Mouse (Mus musculus) hindbrain, embryonic 11.5 days (tissue): Measurements from ENCODE around the gene Gm49342. TPM values are rescaled to one million over a fixed set of nuclear protein-coding genes. Genes with fewer than 3 reads are reported as not detected.
"Not testable (repeated sequence)": the region's sequence is repeated elsewhere in the genome, so short reads cannot be mapped to it uniquely, and the experiment has no call there.

Source experiments
- ATAC-seq: fragments of 200-750 bp; cut with Nextera tagmentation; 2 replicates; pipeline ENCODE4 v1.8.0; 2017; ENCODE audit warnings: mild to moderate bottlenecking, moderate TSS enrichment, moderate library complexity; ENCODE audit not compliant: low FRiP score
- DNase-seq: peaks from one replicate; pipeline ENCODE4 v3.0.0-alpha.2; 2015; ENCODE audit warnings: low spot score
- H3K27ac ChIP-seq: fragments of 300-500 bp; sonication (generic); 2 replicates; pipeline ENCODE4 v1.5.1; 2014; ENCODE audit warnings: mild to moderate bottlenecking, low read depth, low read length
- H3K27me3 ChIP-seq: fragments of 300-500 bp; sonication (generic); 2 replicates; pipeline ENCODE4 v1.6.1; 2014; ENCODE audit warnings: mild to moderate bottlenecking, low read length, moderate library complexity, mixed read lengths; ENCODE audit not compliant: control insufficient read depth, insufficient read depth
- H3K36me3 ChIP-seq: fragments of 300-500 bp; sonication (generic); 2 replicates; pipeline ENCODE4 v1.6.1; 2014; ENCODE audit warnings: mild to moderate bottlenecking, low read length, moderate library complexity, mixed read lengths; ENCODE audit not compliant: control insufficient read depth, insufficient read depth
- H3K4me1 ChIP-seq: fragments of 300-500 bp; sonication (generic); replicated peaks from 2 replicates; pipeline ENCODE4 v1.6.1; 2014; ENCODE audit warnings: low read length, mixed read lengths; ENCODE audit not compliant: control insufficient read depth, insufficient read depth
- H3K4me2 ChIP-seq: fragments of 300-500 bp; sonication (generic); replicated peaks from 2 replicates; pipeline ENCODE4 v1.6.1; 2014; ENCODE audit warnings: mild to moderate bottlenecking, low read depth, low read length
- H3K4me3 ChIP-seq: fragments of 300-500 bp; sonication (generic); 2 replicates; pipeline ENCODE4 v1.5.1; 2014; ENCODE audit warnings: low read depth, low read length
- H3K9ac ChIP-seq: fragments of 300-500 bp; sonication (generic); 2 replicates; pipeline ENCODE4 v1.6.1; 2014; ENCODE audit warnings: low read depth, low read length
- H3K9me3 ChIP-seq: fragments of 300-500 bp; sonication (generic); 2 replicates; pipeline ENCODE4 v1.6.1; 2016; ENCODE audit warnings: low read length; ENCODE audit not compliant: control insufficient read depth
- WGBS: fragments of 180-500 bp; shearing (Covaris S2); extraction: QIAGEN DNeasy Blood & Tissue Kit; methylation state at CpG from one replicate; pipeline ENCODE4 v1.1.7; 2014; 5-methylcytosine and 5-hydroxymethylcytosine counted together
- polyA plus RNA-seq: library from polyadenylated mRNA; unstranded; fragments of >200 nt; fragmentation: Nextera tagmentation; extraction: Ambion mirVana; gene quantifications from 2 replicates; pipeline ENCODE4 v1.2.1, GENCODE M21; 2014

Gm49342 gene
- polyA plus RNA-seq, 1 experiment from 2014 or later, result not detected

DNA sequence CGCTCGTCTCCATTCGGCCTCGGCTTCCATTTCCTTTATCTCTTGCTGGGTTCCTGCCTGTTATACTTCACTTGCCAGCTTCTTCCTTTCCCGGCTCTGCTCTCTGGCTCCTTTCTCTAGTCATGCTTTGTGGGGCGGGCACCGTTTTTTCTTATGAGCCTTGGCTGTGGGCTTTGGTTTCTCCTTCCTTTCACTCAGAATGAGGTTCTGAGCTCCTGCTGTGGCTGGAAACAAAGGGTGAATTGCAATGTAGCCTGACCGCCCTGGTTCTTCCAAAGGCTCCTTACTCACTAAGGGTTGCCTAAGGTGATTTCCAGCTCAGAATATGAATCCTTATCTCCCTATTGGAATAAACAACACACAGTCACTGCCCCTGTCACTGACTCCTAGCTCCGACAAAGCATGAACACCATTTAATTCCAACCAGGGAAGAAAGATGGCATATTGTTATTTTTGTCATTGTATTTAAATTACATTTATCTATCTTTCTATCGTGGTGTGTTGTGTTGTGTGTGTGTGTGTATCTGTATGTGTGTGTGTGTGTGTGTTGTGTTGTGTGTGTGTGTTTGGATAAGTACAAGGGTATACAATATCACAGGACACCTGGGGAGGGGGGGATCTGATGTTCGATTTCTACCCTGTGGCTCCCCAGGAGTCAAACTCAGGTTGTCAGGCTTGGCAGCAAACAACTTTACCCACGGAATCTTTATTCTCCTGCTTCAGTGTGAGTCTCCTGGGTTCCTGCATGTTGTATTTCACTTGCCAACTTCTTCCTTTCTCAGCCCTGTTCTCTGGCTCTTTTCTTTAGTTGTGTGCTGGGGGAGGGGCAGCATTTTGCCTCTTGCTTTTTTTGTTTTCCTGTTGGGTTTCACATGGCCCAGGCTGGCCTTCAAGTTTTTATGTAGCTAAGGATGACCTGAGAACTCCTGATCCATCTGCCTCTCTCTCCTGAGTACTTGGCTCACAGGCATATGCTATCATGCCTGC, 25.5 kb downstream of the Gm49342 start:
- Histone ChIP-seq H3K9me3 (no peaks in the 10 kb centered on the region), H3K4me2 (no peak overlapping the region; the same call in 1 of the 2 replicates), H3K27ac (no peak overlapping the region), H3K4me1 (no peaks in the 10 kb centered on the region), H3K27me3 (no peaks in the 10 kb centered on the region), H3K4me3 (no peak overlapping the region), H3K36me3 (no peaks in the 10 kb centered on the region), H3K9ac (no peak overlapping the region)
- DNase-seq (peak; percentile 41), ATAC-seq (no peak; the same call in 1 of the 2 replicates)
- 22% methylated on average over 12 of the region's 12 CpGs for WGBS

DNA sequence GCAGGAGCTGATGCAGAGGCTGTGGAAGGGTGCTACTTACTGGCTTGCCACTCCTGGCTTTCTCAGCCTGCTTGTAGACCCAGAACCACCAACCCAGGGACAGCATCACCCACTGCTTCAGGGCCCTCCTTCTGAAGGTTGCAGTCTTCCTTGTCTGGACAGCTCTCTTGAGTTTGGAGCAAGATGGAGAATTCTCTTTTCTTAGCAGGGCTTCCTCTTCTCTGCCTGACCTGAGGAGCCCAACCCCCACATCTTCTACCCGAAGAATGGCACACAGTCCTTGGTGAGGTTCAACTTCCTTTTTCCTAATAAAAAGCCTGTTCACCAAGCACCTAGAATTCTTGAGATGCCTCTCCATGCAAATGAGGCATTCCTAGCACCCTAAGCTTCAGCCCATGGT, 26.5 kb downstream of the Gm49342 start:
- no peak for DNase-seq
- H3K27ac ChIP-seq, result no peak overlapping the region
- ATAC-seq, result no peak
- H3K4me2 ChIP-seq, result no peak overlapping the region
- no peak overlapping the region for H3K4me3 ChIP-seq
- H3K36me3 ChIP-seq, result no peaks in the 10 kb centered on the region
- WGBS, result 63% methylated on average over 1 of the region's 1 CpGs
- no peaks in the 10 kb centered on the region for H3K27me3 ChIP-seq
- H3K9me3 ChIP-seq, result no peaks in the 10 kb centered on the region
- H3K4me1 ChIP-seq, result no peaks in the 10 kb centered on the region
- no peak overlapping the region for H3K9ac ChIP-seq

GRCm38 (mm10) chr14:50973054-50973453, 28.7 kb downstream of the Gm49342 start:
- WGBS, result 94% methylated on average over 5 of the region's 5 CpGs
- ATAC-seq, H3K9ac ChIP-seq, DNase-seq, H3K9me3 ChIP-seq, H3K4me1 ChIP-seq, H3K36me3 ChIP-seq, H3K4me3 ChIP-seq, H3K27me3 ChIP-seq, H3K27ac ChIP-seq, H3K4me2 ChIP-seq: not testable (repeated sequence)

DNA sequence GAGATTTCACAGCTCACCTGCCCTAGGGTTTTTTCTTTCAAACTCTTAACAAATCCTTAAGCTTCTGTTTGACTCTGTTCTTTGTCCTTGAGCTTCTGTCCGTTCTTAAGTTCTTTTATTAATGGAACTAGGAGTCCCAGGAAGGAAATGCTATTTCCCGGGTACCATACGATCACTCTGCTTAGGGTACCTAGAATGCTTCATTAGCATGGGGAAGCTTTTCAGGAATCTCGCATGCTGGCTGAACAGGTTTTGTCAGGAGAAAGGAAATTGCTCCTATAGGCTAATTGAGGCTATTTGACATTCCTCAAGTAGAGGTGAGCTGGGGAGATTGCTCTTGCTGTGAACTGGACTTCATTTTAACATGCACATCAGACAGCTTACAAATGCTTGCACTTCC, 29.4 kb downstream of the Gm49342 start:
- DNase-seq (no peak), ATAC-seq (no peak)
- Histone ChIP-seq H3K4me3 (no peak overlapping the region), H3K9ac (no peak overlapping the region), H3K36me3 (no peaks in the 10 kb centered on the region), H3K4me2 (no peak overlapping the region), H3K4me1 (no peaks in the 10 kb centered on the region), H3K27me3 (no peaks in the 10 kb centered on the region), H3K27ac (no peak overlapping the region), H3K9me3 (no peaks in the 10 kb centered on the region)
- WGBS, result 68% methylated on average over 4 of the region's 4 CpGs

- no peak overlapping the region for H3K27ac ChIP-seq
- H3K4me3 ChIP-seq, result no peak overlapping the region
- no peak for ATAC-seq
- no peaks in the 10 kb centered on the region for H3K9me3 ChIP-seq
- no peaks in the 10 kb centered on the region for H3K36me3 ChIP-seq
- DNase-seq, result no peak
- H3K9ac ChIP-seq, result no peak overlapping the region
- H3K27me3 ChIP-seq, result no peaks in the 10 kb centered on the region
- no peak overlapping the region for H3K4me2 ChIP-seq
- 52% methylated on average over 5 of the region's 5 CpGs for WGBS
- no peaks in the 10 kb centered on the region for H3K4me1 ChIP-seq
Observed at GRCm38 (mm10) chr14:50975001-50975400, 30.7 kb downstream of the Gm49342 start.

DNA sequence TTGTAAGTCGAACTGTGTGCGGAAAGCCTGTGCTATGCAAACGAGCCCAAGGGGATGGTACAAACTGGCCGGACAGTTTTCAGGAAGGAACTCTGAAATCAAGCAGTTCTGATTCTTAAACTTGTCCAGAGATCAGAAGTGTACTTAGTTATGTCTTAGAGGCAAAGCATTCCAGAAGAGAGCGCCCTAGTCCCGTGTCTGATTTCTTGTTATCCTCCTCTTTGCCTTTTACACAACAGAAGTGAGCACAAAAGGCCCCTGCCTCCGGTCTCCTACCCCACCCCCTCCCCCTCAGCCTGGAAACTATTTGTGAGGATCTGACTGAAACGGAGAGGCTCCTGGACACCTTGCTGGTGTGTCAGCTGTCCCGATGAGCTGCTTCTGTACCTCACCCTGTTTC, 32.4 kb downstream of the Gm49342 start:
- 0 out of 2 replicates have a peak overlapping the region, but pooled peaks have one; percentile 23 for H3K9ac ChIP-seq
- 20% methylated on average over 9 of the region's 9 CpGs for WGBS

GRCm38 (mm10) chr14:50978451-50978850, 34.1 kb downstream of the Gm49342 start:
- not testable (repeated sequence) for ATAC-seq
- WGBS, result 92% methylated on average over 6 of the region's 6 CpGs

More for the DNA sequence above, 32.4 kb downstream of the Gm49342 start:
- no peak overlapping the region for H3K27ac ChIP-seq
- no peaks in the 10 kb centered on the region for H3K27me3 ChIP-seq
- H3K9me3 ChIP-seq, result no peaks in the 10 kb centered on the region
- no peak overlapping the region for H3K4me3 ChIP-seq
- 0 out of 2 replicates have a peak, but pooled peaks have one; percentile 33 for ATAC-seq
- no peaks in the 10 kb centered on the region for H3K4me1 ChIP-seq
- peak overlapping the region; percentile 14; the same call in 1 of the 2 replicates for H3K4me2 ChIP-seq
- DNase-seq, result peak; percentile 37
- H3K36me3 ChIP-seq, result no peaks in the 10 kb centered on the region

DNA sequence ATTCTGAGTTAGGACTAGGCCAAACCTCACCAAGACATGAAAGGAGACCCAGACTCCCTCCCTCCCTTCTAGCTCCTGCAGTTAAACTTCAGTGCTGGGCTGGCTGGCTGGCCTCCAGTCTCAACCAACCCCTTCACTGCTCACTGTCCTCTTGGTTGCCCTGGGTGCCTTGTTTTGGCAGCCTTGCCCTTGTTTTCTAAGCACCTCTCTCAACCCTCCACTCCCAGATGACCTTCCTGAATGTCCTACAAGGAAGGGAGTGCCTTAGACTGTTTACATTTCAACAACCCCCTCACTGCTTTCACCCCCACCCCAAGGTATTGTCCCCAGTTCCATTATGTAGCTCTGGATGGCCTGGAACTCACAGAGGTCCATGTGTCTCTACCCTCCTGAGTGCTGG, 35.3 kb downstream of the Gm49342 start:
- DNase-seq (no peak), ATAC-seq (no peak)
- H3K36me3 ChIP-seq, result no peaks in the 10 kb centered on the region
- no peak overlapping the region for H3K27ac ChIP-seq
- no peak overlapping the region for H3K4me3 ChIP-seq
- no peak overlapping the region for H3K4me2 ChIP-seq
- no peaks in the 10 kb centered on the region for H3K9me3 ChIP-seq
- H3K27me3 ChIP-seq, result no peaks in the 10 kb centered on the region
- no peaks in the 10 kb centered on the region for H3K4me1 ChIP-seq
- H3K9ac ChIP-seq, result no peak overlapping the region

More at GRCm38 (mm10) chr14:50978451-50978850, 34.1 kb downstream of the Gm49342 start:
- H3K9ac ChIP-seq, H3K9me3 ChIP-seq, DNase-seq, H3K27me3 ChIP-seq, H3K4me1 ChIP-seq, H3K27ac ChIP-seq, H3K36me3 ChIP-seq, H3K4me3 ChIP-seq, H3K4me2 ChIP-seq: not testable (repeated sequence)

DNA sequence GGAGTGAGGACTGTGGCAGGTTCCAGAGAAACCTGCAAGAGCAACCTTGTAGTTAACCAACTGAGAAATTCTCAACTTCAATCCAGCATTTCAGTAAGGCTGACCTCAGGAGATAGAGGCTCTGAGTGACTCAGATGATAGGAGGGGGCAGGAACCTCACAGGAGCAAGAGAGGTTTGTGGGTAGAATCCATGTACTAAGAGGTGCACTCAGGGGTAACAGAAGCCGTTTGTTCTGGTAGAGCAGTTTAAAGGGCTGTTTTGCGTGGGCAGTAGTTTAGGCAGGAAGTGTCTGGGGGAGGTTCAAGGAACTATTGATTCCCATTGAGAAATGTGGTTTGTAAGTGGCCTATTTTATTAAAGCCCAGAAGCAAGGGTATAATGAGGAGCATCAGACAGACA, 36.9 kb downstream of the Gm49342 start:
- Histone ChIP-seq H3K9me3 (no peaks in the 10 kb centered on the region), H3K27me3 (no peaks in the 10 kb centered on the region), H3K4me3 (no peak overlapping the region), H3K4me1 (no peaks in the 10 kb centered on the region), H3K36me3 (no peaks in the 10 kb centered on the region), H3K9ac (no peak overlapping the region), H3K27ac (no peak overlapping the region), H3K4me2 (no peak overlapping the region)
- no peak for ATAC-seq
- 72% methylated on average over 2 of the region's 2 CpGs for WGBS
- DNase-seq, result no peak
